ENCODE assay signal across 22 mouse cellular contexts in genomic region chr16:24625576-24625975, GRCm38 (mm10).
DNase-seq lines count a peak whose midpoint lies in the region; ATAC-seq and TF ChIP-seq lines count a peak whose summit lies in the region.
"Had no signal": no experiment of that assay in that cellular context is flagged by ENCODE, and none has a peak within 500 bp of the region (broad histone marks: within the 10 kb centered on the region; RNA-seq: fewer than 3 reads in every experiment).

No protein-coding gene starts in this region.

- H3K9me3 ChIP-seq in lung, embryonic 14.5 days (ENCODE audit: low read depth, low read length): no peaks in the 10 kb centered on the region
- H3K9me3 ChIP-seq: embryonic facial prominence, embryonic 15.5 days; hindbrain, embryonic 10.5 days; megakaryocyte, embryonic 14.5 days had no signal

- DNase-seq in heart, adult 11 months: peak; percentile 93
- DNase-seq in heart, postnatal 25 days (ENCODE audit: low spot score): no peak
- DNase-seq in lung, embryonic 14.5 days: peak; percentile 25
- no peak for DNase-seq in lung, postnatal 14 days
- DNase-seq in lung, postnatal 36 days: peak; percentile 76
- DNase-seq in skeletal muscle tissue, adult 2 months (ENCODE audit: low read depth, low spot score): peak; percentile 38
- DNase-seq in right cerebral cortex, postnatal 36 days (ENCODE audit: low spot score in 2 of 2): no peak
- no peak for DNase-seq in kidney, adult 18-20 months
- DNase-seq: cerebellum, adult 2 months; cerebellum, postnatal 36 days; gastrocnemius, adult 2 months; kidney, adult 8-10 months; kidney, postnatal 14 days; retina, postnatal 1 day; thymus, postnatal 36 days had no signal

- H3K9ac ChIP-seq in lung, embryonic 14.5 days: no peak overlapping the region
- H3K9ac ChIP-seq: embryonic facial prominence, embryonic 15.5 days; liver, embryonic 14.5 days had no signal

- no peak for TF ChIP-seq CTCF in lung, embryonic 14.5 days (IDR thresholded peaks at IDR 0.05; ENCODE audit: low read depth)

- no peaks in the 10 kb centered on the region; the same call in 1 of the 2 replicates for H3K36me3 ChIP-seq in lung, embryonic 14.5 days (ENCODE audit: insufficient read depth)
- H3K36me3 ChIP-seq: embryonic facial prominence, embryonic 15.5 days; G1E; hindbrain, embryonic 10.5 days had no signal

- H3K4me2 ChIP-seq in lung, embryonic 14.5 days: no peak overlapping the region
- H3K4me2 ChIP-seq: embryonic facial prominence, embryonic 15.5 days had no signal

- H3K27ac ChIP-seq in lung, embryonic 14.5 days (ENCODE audit: low read depth): no peak overlapping the region
- H3K27ac ChIP-seq: embryonic facial prominence, embryonic 15.5 days; gastrocnemius, adult 2 months; heart, adult 2 months; hindbrain, embryonic 10.5 days; liver, embryonic 14.5 days had no signal

- WGBS in lung, embryonic 14.5 days: 78% methylated on average over 5 of the region's 5 CpGs

- no peaks in the 10 kb centered on the region for H3K27me3 ChIP-seq in lung, embryonic 14.5 days (ENCODE audit: insufficient read depth, low read length)
- H3K27me3 ChIP-seq: embryonic facial prominence, embryonic 15.5 days had no signal

- H3K4me1 ChIP-seq in lung, embryonic 14.5 days (ENCODE audit: insufficient read depth): no peaks in the 10 kb centered on the region

- H3K4me3 ChIP-seq in lung, embryonic 14.5 days (ENCODE audit: low read depth, low read length): no peak overlapping the region
- H3K4me3 ChIP-seq: embryonic facial prominence, embryonic 15.5 days; gastrocnemius, adult 2 months; heart, adult 2 months; hindbrain, embryonic 10.5 days had no signal

- intact Hi-C loops in heart, postnatal 25 days (cut with DNase I): no loop called here

- ATAC-seq in lung, embryonic 14.5 days (ENCODE audit: insufficient read depth): no peak
- ATAC-seq: forebrain, embryonic 16.5 days had no signal

Comparison
In these comparisons a context has a peak if more than half of its experiments do, and no peak if none do; other contexts are left out.
1. DNase-seq: peak in heart, adult 11 months (single experiment), lung, embryonic 14.5 days (single experiment), lung, postnatal 36 days (single experiment) and skeletal muscle tissue, adult 2 months (single experiment); none in heart, postnatal 25 days (single experiment), lung, postnatal 14 days (single experiment), right cerebral cortex, postnatal 36 days (0 of 2) and kidney, adult 18-20 months (single experiment).